Mouse (Mus musculus): ENCODE measurements around the gene Jazf1. TPM values are rescaled to one million over a fixed set of nuclear protein-coding genes. Genes with fewer than 3 reads are reported as not detected.

Jazf1 gene
- total RNA-seq, 4 experiments from 2014 or later: 1.4 to 2.0 (median 1.8) TPM

Other genes starting within 250 kb of the Jazf1 start
- 1 to 10 TPM; 4.5 to 9.9 (median 8.2) TPM for gene Creb5, start 218.6 kb upstream of the Jazf1 start, total RNA-seq (2022)

All from heart, adult 8-10 months (tissue).